Comparison of ENCODE assay signal across 8 mouse cellular contexts in genomic region chr16:17617922-17618565, GRCm38 (mm10). TPM values are rescaled to one million over a fixed set of nuclear protein-coding genes. Genes with fewer than 3 reads are reported as not detected.
DNase-seq lines count a peak whose midpoint lies in the region; ATAC-seq and TF ChIP-seq lines count a peak whose summit lies in the region.

No protein-coding gene starts in this region.

- peaks cover 36% of the 10 kb centered on the region for H3K4me1 ChIP-seq in erythroblast, embryonic 14.5 days (ENCODE audit: control insufficient read depth)
- H3K4me1 ChIP-seq in limb, embryonic 15.5 days, result peaks cover 15% of the 10 kb centered on the region

- H3K36me3 ChIP-seq in erythroblast, embryonic 14.5 days (ENCODE audit: control insufficient read depth), result peaks cover 20% of the 10 kb centered on the region
- H3K36me3 ChIP-seq in limb, embryonic 15.5 days, result 0 out of 2 replicates have a peak, but pooled peaks cover 5% of the 10 kb centered on the region

- no peaks in the 10 kb centered on the region for H3K9me3 ChIP-seq in erythroblast, embryonic 14.5 days (ENCODE audit: control insufficient read depth, low read length)
- no peaks in the 10 kb centered on the region for H3K9me3 ChIP-seq in limb, embryonic 15.5 days

- H3K9ac ChIP-seq in limb, embryonic 15.5 days, result no peak overlapping the region

- 14% methylated on average over 13 of the region's 13 CpGs for WGBS in limb, embryonic 15.5 days

- no peaks in the 10 kb centered on the region for H3K27me3 ChIP-seq in erythroblast, embryonic 14.5 days (ENCODE audit: control insufficient read depth)
- no peaks in the 10 kb centered on the region for H3K27me3 ChIP-seq in limb, embryonic 15.5 days

- ATAC-seq in limb, embryonic 15.5 days (ENCODE audit: insufficient number of reproducible peaks, low FRiP score, low TSS enrichment, low read depth), result peak; percentile 40; the same call in 1 of the 2 replicates

- no peak for TF ChIP-seq POLR2A in brain, embryonic 14.5 days (IDR thresholded peaks at IDR 0.05; ENCODE audit: borderline replicate concordance, extremely low read depth, insufficient read depth, insufficient read length, poor library complexity, severe bottlenecking)

- peak; percentile 51 for DNase-seq in right cerebral cortex, adult 18-20 months
- DNase-seq in right cerebral cortex, postnatal 36 days (ENCODE audit: low spot score in 2 of 2), result no peak
- DNase-seq in brain, embryonic 14.5 days (ENCODE audit: low read depth), result peak; percentile 54
- DNase-seq in induced T-regulatory cell, adult 2 months (ENCODE audit: low read depth), result peak; percentile 73
- DNase-seq in natural killer cell, adult 2 months (ENCODE audit: low spot score in 2 of 2), result peak; percentile 11 to 50
- DNase-seq in thymus, adult 18-20 months, result peak; percentile 21 to 30

- peak overlapping the region; percentile 32 for H3K4me3 ChIP-seq in erythroblast, embryonic 14.5 days (replicated peaks)
- H3K4me3 ChIP-seq in limb, embryonic 15.5 days, result peak overlapping the region; percentile 8; the same call in 1 of the 2 replicates

- H3K4me2 ChIP-seq in limb, embryonic 15.5 days, result peak overlapping the region; percentile 27

- no peak overlapping the region for H3K27ac ChIP-seq in limb, embryonic 15.5 days

- TF ChIP-seq CTCF in brain, embryonic 14.5 days (IDR thresholded peaks at IDR 0.05; ENCODE audit: borderline replicate concordance, extremely low read depth, insufficient read depth, insufficient read length), result peak; percentile 78

RNA-seq across cellular contexts. Expression of gene Smpd4, which starts 1.1 kb away (rescaled TPM):
- 98.5 and 120 TPM in 2 replicates for polyA plus RNA-seq in brain, embryonic 14.5 days (2012; rRNA removed)
- 1.9 and 2.3 TPM in 2 replicates for polyA plus RNA-seq in erythroblast, embryonic 14.5 days (2012)
- 26.0 and 26.8 TPM in 2 replicates for polyA plus RNA-seq in limb, embryonic 15.5 days (2015; fragmentation: Nextera tagmentation; extraction: Ambion mirVana)

RNA-seq across cellular contexts. Expression of gene Ccdc74a, which starts 28.2 kb away (rescaled TPM):
- polyA plus RNA-seq in brain, embryonic 14.5 days (2012; rRNA removed), result 6.1 and 8.5 TPM in 2 replicates
- polyA plus RNA-seq in erythroblast, embryonic 14.5 days (2012), result 1.4 and 1.5 TPM in 2 replicates
- 6.1 and 7.6 TPM in 2 replicates for polyA plus RNA-seq in limb, embryonic 15.5 days (2015; fragmentation: Nextera tagmentation; extraction: Ambion mirVana)

RNA-seq across cellular contexts. Expression of gene Slc7a4, which starts 35.0 kb away (rescaled TPM):
- polyA plus RNA-seq in brain, embryonic 14.5 days (2012; rRNA removed), result 27.5 and 38.6 TPM in 2 replicates
- polyA plus RNA-seq in erythroblast, embryonic 14.5 days (2012), result 0.04 TPM in 1 of 2 replicates, not detected in the other
- 9.9 and 11.2 TPM in 2 replicates for polyA plus RNA-seq in limb, embryonic 15.5 days (2015; fragmentation: Nextera tagmentation; extraction: Ambion mirVana)

RNA-seq across cellular contexts. Expression of gene P2rx6, which starts 56.4 kb away (rescaled TPM):
- 1.4 and 1.8 TPM in 2 replicates for polyA plus RNA-seq in brain, embryonic 14.5 days (2012; rRNA removed)
- 0.03 TPM in 1 of 2 replicates, not detected in the other for polyA plus RNA-seq in erythroblast, embryonic 14.5 days (2012)
- polyA plus RNA-seq in limb, embryonic 15.5 days (2015; fragmentation: Nextera tagmentation; extraction: Ambion mirVana), result 0.99 and 1.8 TPM in 2 replicates

RNA-seq across cellular contexts. Expression of gene Lrrc74b, which starts 57.0 kb away (rescaled TPM):
- polyA plus RNA-seq in brain, embryonic 14.5 days (2012; rRNA removed), result 0.47 and 0.78 TPM in 2 replicates
- polyA plus RNA-seq in erythroblast, embryonic 14.5 days (2012), result 0.02 TPM in 1 of 2 replicates, not detected in the other
- 0.25 TPM in 1 of 2 replicates, not detected in the other for polyA plus RNA-seq in limb, embryonic 15.5 days (2015; fragmentation: Nextera tagmentation; extraction: Ambion mirVana)

Comparison
In these comparisons a context has a peak if more than half of its experiments do, and no peak if none do; other contexts are left out.
1. DNase-seq: peak in right cerebral cortex, adult 18-20 months (single experiment), brain, embryonic 14.5 days (single experiment), induced T-regulatory cell, adult 2 months (single experiment), natural killer cell, adult 2 months (2 of 2) and thymus, adult 18-20 months (2 of 2); none in right cerebral cortex, postnatal 36 days (0 of 2).
2. RNA of gene Slc7a4, which starts 35.0 kb away (polyA plus RNA-seq): 27.5 to 38.6 TPM in brain, embryonic 14.5 days and 9.9 to 11.2 TPM in limb, embryonic 15.5 days; 0.04 TPM in erythroblast, embryonic 14.5 days; every median in the first group is over 10 times any median in the second.